ENCODE assay signal across 13 mouse cellular contexts in genomic region chr3:81379362-81379761, GRCm38 (mm10).
"Had no signal": no experiment of that assay in that cellular context is flagged by ENCODE, and none has a peak within 500 bp of the region (broad histone marks: within the 10 kb centered on the region; RNA-seq: fewer than 3 reads in every experiment).

No protein-coding gene starts in this region.

- DNase-seq: lung, adult 18-20 months; lung, embryonic 14.5 days; lung, postnatal 10 days; lung, postnatal 4 days; right cerebral cortex, postnatal 14 days; thymus, adult 2 months; thymus, postnatal 36 days had no signal

- H3K27ac ChIP-seq: midbrain, embryonic 13.5 days; midbrain, embryonic 15.5 days; neural tube, embryonic 12.5 days; stomach, embryonic 15.5 days; stomach, postnatal 0 days had no signal

- H3K4me2 ChIP-seq: lung, embryonic 14.5 days; midbrain, embryonic 11.5 days; midbrain, embryonic 13.5 days; midbrain, embryonic 15.5 days; neural tube, embryonic 12.5 days; stomach, embryonic 15.5 days had no signal

- H3K9me3 ChIP-seq: midbrain, embryonic 13.5 days; midbrain, embryonic 15.5 days; neural tube, embryonic 12.5 days; stomach, embryonic 15.5 days had no signal

- H3K4me3 ChIP-seq: midbrain, embryonic 13.5 days; midbrain, embryonic 15.5 days; neural tube, embryonic 12.5 days; stomach, embryonic 15.5 days had no signal

- H3K36me3 ChIP-seq: midbrain, embryonic 13.5 days; midbrain, embryonic 15.5 days; neural tube, embryonic 12.5 days; stomach, embryonic 15.5 days had no signal

- H3K9ac ChIP-seq: lung, embryonic 14.5 days; midbrain, embryonic 13.5 days; midbrain, embryonic 15.5 days; neural tube, embryonic 12.5 days; stomach, embryonic 15.5 days had no signal

- H3K4me1 ChIP-seq: midbrain, embryonic 13.5 days; midbrain, embryonic 15.5 days; neural tube, embryonic 12.5 days; stomach, embryonic 15.5 days had no signal

- ATAC-seq: midbrain, embryonic 13.5 days; midbrain, embryonic 15.5 days had no signal

- H3K27me3 ChIP-seq: midbrain, embryonic 13.5 days; midbrain, embryonic 15.5 days; neural tube, embryonic 12.5 days; stomach, embryonic 15.5 days had no signal
